Mouse (Mus musculus) mature B cell (primary cell): ENCODE results near the gene Mmp25.

ENCODE experiments used
- in situ Hi-C: fragments of 300-500 bp; cut with MboI; formaldehyde crosslinking; loops from 2 replicates; pipeline ENCODE4 v1.14.3; 2019

Gene Mmp25

GRCm38 (mm10) chr17:23664556-23665021, 19.5 kb upstream of the Mmp25 start:
- in situ Hi-C loops: loop anchor here (5.0 kb wide), 1 partner anchor 53 kb away; no protein-coding TSS in a partner anchor

GRCm38 (mm10) chr17:23661526-23661925, 16.4 kb upstream of the Mmp25 start:
- in situ Hi-C loops: no loop called here

GRCm38 (mm10) chr17:23660876-23661200, 15.8 kb upstream of the Mmp25 start:
- in situ Hi-C loops: no loop called here

GRCm38 (mm10) chr17:23660117-23660875, 15.2 kb upstream of the Mmp25 start, which contains the start of gene Bicdl2:
Bicdl2 (plus strand) TSS chr17:23660506.
- in situ Hi-C loops: no loop called here

GRCm38 (mm10) chr17:23658450-23658849, 13.4 kb upstream of the Mmp25 start:
- in situ Hi-C loops: no loop called here

- in situ Hi-C loops: no loop called here
Measured at GRCm38 (mm10) chr17:23654410-23654809, 9.3 kb upstream of the Mmp25 start.

- in situ Hi-C loops: no loop called here
Measured at GRCm38 (mm10) chr17:23654001-23654400, 8.9 kb upstream of the Mmp25 start.

- in situ Hi-C loops: no loop called here
Measured at GRCm38 (mm10) chr17:23653324-23653723, 8.2 kb upstream of the Mmp25 start.

- in situ Hi-C loops: no loop called here
Measured at GRCm38 (mm10) chr17:23651363-23651762, 6.3 kb upstream of the Mmp25 start.

GRCm38 (mm10) chr17:23645894-23646293, 817 bp upstream of the Mmp25 start:
- in situ Hi-C loops: no loop called here

- in situ Hi-C loops: no loop called here
Measured at GRCm38 (mm10) chr17:23631241-23631640, 13.8 kb downstream of the Mmp25 start.

- in situ Hi-C loops: no loop called here
Measured at GRCm38 (mm10) chr17:23630195-23631020, 14.7 kb downstream of the Mmp25 start.

- in situ Hi-C loops: no loop called here
Measured at GRCm38 (mm10) chr17:23627813-23628212, 17.3 kb downstream of the Mmp25 start.

- in situ Hi-C loops: no loop called here
Measured at GRCm38 (mm10) chr17:23620351-23620750, 24.7 kb downstream of the Mmp25 start.

GRCm38 (mm10) chr17:23617087-23617486, 28.0 kb downstream of the Mmp25 start:
- in situ Hi-C loops: no loop called here

- in situ Hi-C loops: no loop called here
Measured at GRCm38 (mm10) chr17:23610361-23610800, 34.7 kb downstream of the Mmp25 start.

- in situ Hi-C loops: no loop called here
Measured at GRCm38 (mm10) chr17:23609612-23610011, 35.5 kb downstream of the Mmp25 start.

GRCm38 (mm10) chr17:23605220-23605619, 39.9 kb downstream of the Mmp25 start:
- in situ Hi-C loops: no loop called here

- in situ Hi-C loops: loop anchor here (5.0 kb wide), 1 partner anchor 37 kb away; no protein-coding TSS in a partner anchor
Measured at GRCm38 (mm10) chr17:23604394-23604793, 40.7 kb downstream of the Mmp25 start.

GRCm38 (mm10) chr17:23603542-23603941, 41.5 kb downstream of the Mmp25 start:
- in situ Hi-C loops: loop anchor here (5.0 kb wide), 1 partner anchor 36 kb away; no protein-coding TSS in a partner anchor

GRCm38 (mm10) chr17:23603077-23603476, 42.0 kb downstream of the Mmp25 start:
- in situ Hi-C loops: loop anchor here (5.0 kb wide), 1 partner anchor 36 kb away; no protein-coding TSS in a partner anchor

GRCm38 (mm10) chr17:23601836-23602585, 43.1 kb downstream of the Mmp25 start:
- in situ Hi-C loops: loop anchor here (5.0 kb wide), 1 partner anchor 35 kb away; no protein-coding TSS in a partner anchor
